Mouse (Mus musculus) kidney, postnatal 0 days (tissue): ENCODE results near the gene Slc38a11. TPM values are rescaled to one million over a fixed set of nuclear protein-coding genes. Genes with fewer than 3 reads are reported as not detected.

Experiments
- ATAC-seq: fragments of 200-750 bp; cut with Nextera tagmentation; replicated peaks from 2 replicates; pipeline ENCODE4 v1.8.0; 2017; ENCODE audit warnings: low read depth, moderate number of reproducible peaks, moderate TSS enrichment, moderate library complexity; ENCODE audit not compliant: low FRiP score
- DNase-seq: peaks from one replicate; pipeline ENCODE4 v3.0.0-alpha.2; 2016; ENCODE audit warnings: low spot score
- H3K27ac ChIP-seq: fragments of 300-500 bp; sonication (generic); 2 replicates; pipeline ENCODE4 v1.5.1; 2014; ENCODE audit warnings: mild to moderate bottlenecking
- H3K27me3 ChIP-seq: fragments of 300-500 bp; sonication (generic); 2 replicates; pipeline ENCODE4 v1.6.1; 2014; ENCODE audit warnings: low read length, mixed read lengths; ENCODE audit not compliant: insufficient read depth
- H3K36me3 ChIP-seq: fragments of 300-500 bp; sonication (generic); 2 replicates; pipeline ENCODE4 v1.6.1; 2014; ENCODE audit warnings: low read length, mixed read lengths; ENCODE audit not compliant: insufficient read depth
- H3K4me1 ChIP-seq: fragments of 300-500 bp; sonication (generic); replicated peaks from 2 replicates; pipeline ENCODE4 v1.6.1; 2014; ENCODE audit warnings: antibody characterized with exemption, low read length, mixed read lengths; ENCODE audit not compliant: insufficient read depth
- H3K4me2 ChIP-seq: fragments of 300-500 bp; sonication (generic); 2 replicates; pipeline ENCODE4 v1.6.1; 2014; ENCODE audit warnings: mild to moderate bottlenecking, low read length, moderate library complexity, mixed read lengths
- H3K4me3 ChIP-seq: fragments of 300-500 bp; sonication (generic); replicated peaks from 2 replicates; pipeline ENCODE4 v1.5.1; 2014; ENCODE audit warnings: low read depth, low read length
- H3K9ac ChIP-seq: fragments of 300-500 bp; sonication (generic); 2 replicates; pipeline ENCODE4 v1.6.1; 2014; ENCODE audit warnings: low read depth, low read length
- H3K9me3 ChIP-seq: fragments of 300-500 bp; sonication (generic); replicated peaks from 2 replicates; pipeline ENCODE4 v1.6.1; 2016; ENCODE audit warnings: low read length, inconsistent platforms, mixed read lengths
- CTCF ChIP-seq: IDR thresholded peaks from 2 replicates; pipeline ENCODE4 v1.5.1; 2016; ENCODE audit warnings: antibody characterized with exemption, low read depth, mild to moderate bottlenecking, moderate library complexity
- WGBS: fragments of 180-500 bp; shearing (Covaris S2); extraction: QIAGEN DNeasy Blood & Tissue Kit; methylation state at CpG from one replicate; pipeline ENCODE4 v1.1.7; 2014; 5-methylcytosine and 5-hydroxymethylcytosine counted together
- polyA plus RNA-seq: library from polyadenylated mRNA; unstranded; fragments of >200 nt; fragmentation: Nextera tagmentation; extraction: Ambion mirVana; gene quantifications from 2 replicates; pipeline ENCODE4 v1.2.1, GENCODE M21; 2015

The Slc38a11 gene
- polyA plus RNA-seq, 1 experiment from 2014 or later: 0.95 TPM

DNA sequence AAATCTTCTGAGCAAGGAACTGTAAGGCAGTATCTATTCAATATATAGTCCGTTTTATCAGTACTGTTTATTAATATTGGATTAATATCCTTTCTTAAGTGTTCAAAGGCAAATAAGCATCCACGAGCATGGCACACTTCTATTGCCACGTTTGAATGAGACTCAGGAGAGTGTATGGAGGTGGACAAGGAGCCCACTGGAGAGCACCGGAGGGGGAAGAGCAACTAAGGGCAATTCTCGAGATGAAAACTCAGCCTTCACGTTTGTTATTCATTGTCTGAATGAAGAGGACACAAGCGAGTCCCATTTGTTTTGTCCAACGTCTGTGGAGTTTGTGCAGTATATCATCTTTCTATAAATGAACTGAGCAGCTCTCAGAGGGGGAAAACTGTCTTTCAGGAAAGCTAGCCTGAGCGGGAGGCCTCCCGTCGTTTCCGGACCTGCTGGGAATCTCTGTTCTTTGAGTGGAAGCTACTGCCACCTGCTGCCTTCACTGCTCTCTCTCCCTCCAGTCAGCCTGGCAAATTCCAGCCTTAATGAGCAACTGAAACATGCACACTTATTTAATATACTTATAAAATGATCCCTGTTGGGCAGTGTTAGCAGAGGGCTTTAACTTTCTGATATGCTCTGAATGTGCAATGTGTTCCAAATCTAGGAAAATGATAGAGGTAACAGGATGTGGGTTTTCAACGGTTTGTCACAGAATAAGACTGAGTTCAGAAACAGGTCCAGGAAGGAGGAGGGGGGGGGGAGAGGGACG is 26.3 kb downstream of the Slc38a11 start:
- Histone ChIP-seq H3K36me3 (no peaks in the 10 kb centered on the region), H3K4me1 (no peaks in the 10 kb centered on the region), H3K9me3 (no peaks in the 10 kb centered on the region), H3K27ac (no peak overlapping the region), H3K9ac (no peak overlapping the region), H3K27me3 (no peaks in the 10 kb centered on the region), H3K4me3 (no peak overlapping the region), H3K4me2 (peak overlapping the region; percentile 15; the same call in 1 of the 2 replicates)
- WGBS: 21% methylated on average over 14 of the region's 14 CpGs
- DNase-seq (peak; percentile 84), ATAC-seq (0 out of 2 replicates have a peak, but pooled peaks have one; percentile 65)
- peak; percentile 80 for TF ChIP-seq CTCF

DNA sequence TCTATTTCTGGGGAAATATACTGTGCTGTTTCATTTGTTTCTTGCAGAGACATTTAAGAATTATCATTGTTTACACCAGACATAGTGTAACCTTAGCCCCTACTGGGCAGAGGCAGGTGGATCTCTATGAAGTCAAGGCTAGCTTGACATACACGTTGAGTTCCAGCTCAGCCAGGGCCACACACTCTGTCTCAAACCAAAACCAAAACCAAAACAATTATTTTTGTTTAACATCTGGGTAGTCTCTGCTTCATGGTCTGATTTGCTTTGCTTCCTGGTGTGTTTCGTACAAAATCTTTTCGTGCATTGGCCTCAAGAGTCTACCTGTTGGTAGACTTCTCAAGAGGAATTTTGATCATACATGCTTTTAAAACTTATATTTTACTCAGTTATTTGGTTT is 27.2 kb downstream of the Slc38a11 start:
- WGBS: 88% methylated on average over 3 of the region's 3 CpGs
- H3K27ac ChIP-seq: no peak overlapping the region
- no peak overlapping the region for H3K4me2 ChIP-seq
- H3K9ac ChIP-seq: no peak overlapping the region
- no peaks in the 10 kb centered on the region for H3K4me1 ChIP-seq
- no peaks in the 10 kb centered on the region for H3K9me3 ChIP-seq
- no peak for ATAC-seq
- H3K36me3 ChIP-seq: no peaks in the 10 kb centered on the region
- no peak for DNase-seq
- H3K27me3 ChIP-seq: no peaks in the 10 kb centered on the region
- H3K4me3 ChIP-seq: no peak overlapping the region
- TF ChIP-seq CTCF: no peak

DNA sequence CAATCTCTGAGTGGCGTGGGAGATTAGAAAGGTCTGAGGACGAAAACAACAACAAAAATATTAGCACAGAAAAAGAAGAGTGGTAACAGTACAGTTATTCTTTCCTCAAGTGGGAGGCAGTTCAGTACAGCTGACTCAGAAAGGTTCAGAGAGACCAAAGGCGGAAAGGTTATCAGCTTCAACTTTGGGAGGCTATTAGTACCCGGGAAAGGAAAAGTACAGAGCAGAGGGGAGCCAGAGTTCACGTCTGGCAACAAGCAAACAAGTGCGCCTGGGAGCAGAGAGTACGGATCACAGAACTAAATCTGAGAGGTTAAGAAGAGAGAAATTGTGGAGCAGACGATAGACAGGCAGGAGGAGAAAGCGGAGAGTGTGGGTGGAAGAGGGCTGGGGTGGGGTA is 29.7 kb downstream of the Slc38a11 start:
- no peak overlapping the region for H3K4me2 ChIP-seq
- ATAC-seq: no peak
- peak; percentile 23 for DNase-seq
- H3K36me3 ChIP-seq: no peaks in the 10 kb centered on the region
- H3K4me1 ChIP-seq: no peaks in the 10 kb centered on the region
- H3K9me3 ChIP-seq: no peaks in the 10 kb centered on the region
- 62% methylated on average over 9 of the region's 9 CpGs for WGBS
- H3K27ac ChIP-seq: no peak overlapping the region
- H3K9ac ChIP-seq: no peak overlapping the region
- no peak overlapping the region for H3K4me3 ChIP-seq
- TF ChIP-seq CTCF: no peak
- no peaks in the 10 kb centered on the region for H3K27me3 ChIP-seq

DNA sequence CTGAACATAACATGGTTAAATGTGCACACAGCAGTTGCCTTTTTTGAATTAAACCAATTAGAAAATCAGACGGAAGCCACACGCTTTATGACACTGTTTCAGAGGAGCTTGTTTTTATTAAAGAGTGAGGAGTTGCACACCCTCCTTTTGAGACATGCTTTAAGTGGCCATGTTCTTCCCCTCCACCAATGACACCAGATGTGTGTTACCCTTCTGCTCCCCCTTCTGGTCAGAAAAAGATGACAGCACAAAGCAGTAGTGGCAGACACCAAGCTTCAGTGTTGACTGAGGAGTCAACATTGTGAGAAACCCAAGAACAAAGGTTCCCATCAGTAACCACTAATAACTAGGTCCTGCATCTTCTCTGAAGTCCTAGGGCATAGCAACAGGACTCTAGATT is 32.5 kb downstream of the Slc38a11 start:
- no peaks in the 10 kb centered on the region for H3K9me3 ChIP-seq
- no peaks in the 10 kb centered on the region for H3K36me3 ChIP-seq
- TF ChIP-seq CTCF: peak; percentile 78
- no peaks in the 10 kb centered on the region for H3K4me1 ChIP-seq
- H3K27ac ChIP-seq: no peak overlapping the region
- H3K4me2 ChIP-seq: no peak overlapping the region
- H3K27me3 ChIP-seq: no peaks in the 10 kb centered on the region
- DNase-seq (peak; percentile 68), ATAC-seq (no peak)
- H3K4me3 ChIP-seq: no peak overlapping the region
- H3K9ac ChIP-seq: no peak overlapping the region
- 72% methylated on average over 2 of the region's 2 CpGs for WGBS

DNA sequence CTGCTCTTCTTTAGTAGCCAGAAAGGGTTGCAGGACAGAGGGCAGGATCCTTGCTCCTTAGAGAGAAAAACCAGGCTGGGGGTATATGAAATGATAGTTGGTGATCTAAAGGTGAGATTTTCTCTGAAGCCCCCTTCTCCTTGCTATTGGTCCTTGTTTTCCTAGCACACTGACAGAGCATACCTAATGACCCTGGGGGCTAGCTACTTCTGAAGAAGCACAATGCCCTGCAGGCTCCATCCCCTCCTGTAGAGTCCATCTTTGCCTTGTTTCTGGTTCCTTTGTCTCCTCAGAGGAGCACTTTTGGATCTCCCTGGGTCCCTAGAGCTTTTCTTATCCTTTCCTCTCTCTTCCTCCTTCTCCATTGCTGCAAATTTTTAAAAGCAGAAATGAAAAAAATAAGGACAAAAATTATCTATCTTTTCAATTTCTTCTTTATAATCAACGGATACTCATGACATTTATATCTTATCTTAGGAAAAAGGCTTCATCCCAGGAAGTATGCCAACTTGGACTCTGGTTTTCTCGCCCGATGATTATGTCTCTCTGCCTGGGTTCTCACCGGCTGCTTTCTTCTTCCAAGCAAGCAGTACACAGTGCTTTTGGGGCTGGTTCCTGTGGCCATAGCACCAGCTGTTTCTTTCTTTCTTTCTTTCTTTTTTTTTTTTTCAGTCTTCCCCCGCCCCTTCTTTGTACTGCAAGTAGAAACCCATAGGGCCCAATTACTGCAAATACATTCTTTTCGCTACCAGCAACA is 41.7 kb downstream of the Slc38a11 start:
- no peak overlapping the region for H3K27ac ChIP-seq
- ATAC-seq (no peak), DNase-seq (no peak)
- H3K9ac ChIP-seq: no peak overlapping the region
- no peaks in the 10 kb centered on the region for H3K36me3 ChIP-seq
- no peaks in the 10 kb centered on the region for H3K4me1 ChIP-seq
- no peak overlapping the region for H3K4me2 ChIP-seq
- no peak for TF ChIP-seq CTCF
- no peaks in the 10 kb centered on the region for H3K27me3 ChIP-seq
- 81% methylated on average over 6 of the region's 6 CpGs for WGBS
- no peak overlapping the region for H3K4me3 ChIP-seq
- no peaks in the 10 kb centered on the region for H3K9me3 ChIP-seq

DNA sequence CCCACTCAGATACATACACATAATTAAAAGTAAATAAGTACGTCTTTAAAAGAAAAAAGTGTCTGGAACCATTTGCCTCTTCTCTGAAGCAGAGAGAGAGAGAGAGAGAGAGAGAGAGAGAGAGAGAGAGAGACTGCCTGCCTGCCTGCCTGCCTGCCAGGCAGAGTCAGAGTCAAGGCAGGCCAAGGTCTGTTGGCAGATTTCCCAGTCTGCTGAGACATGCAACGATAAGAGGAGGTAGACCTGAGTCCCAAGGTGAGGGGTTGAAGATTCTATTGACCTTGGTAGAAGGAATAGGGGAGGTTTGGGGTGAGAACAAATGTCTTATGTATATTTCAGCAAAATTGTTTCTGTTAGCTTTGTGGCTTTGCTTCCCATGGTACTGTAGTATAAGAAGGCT is 42.9 kb downstream of the Slc38a11 start:
- H3K27me3 ChIP-seq: no peaks in the 10 kb centered on the region
- no peak for TF ChIP-seq CTCF
- no peak for DNase-seq
- no peak overlapping the region for H3K4me2 ChIP-seq
- no peaks in the 10 kb centered on the region for H3K9me3 ChIP-seq
- H3K27ac ChIP-seq: no peak overlapping the region
- H3K4me1 ChIP-seq: no peaks in the 10 kb centered on the region
- H3K9ac ChIP-seq: no peak overlapping the region
- 40% methylated on average over 2 of the region's 2 CpGs for WGBS
- no peaks in the 10 kb centered on the region for H3K36me3 ChIP-seq
- no peak overlapping the region for H3K4me3 ChIP-seq
- ATAC-seq: no peak
